Mouse (Mus musculus) ovary, adult 2 months (tissue): ENCODE data around the gene Pram1. TPM values are rescaled to one million over a fixed set of nuclear protein-coding genes. Genes with fewer than 3 reads are reported as not detected.

Experiments
- polyA plus RNA-seq: library from polyadenylated mRNA; depleted of rRNA; stranded (reverse); fragments of >200 nt; gene quantifications from 2 replicates; pipeline ENCODE4 v1.2.3, GENCODE M21; 2012; rRNA removed

Pram1 gene
- polyA plus RNA-seq = 1.1 and 1.4 TPM in 2 replicates

DNA sequence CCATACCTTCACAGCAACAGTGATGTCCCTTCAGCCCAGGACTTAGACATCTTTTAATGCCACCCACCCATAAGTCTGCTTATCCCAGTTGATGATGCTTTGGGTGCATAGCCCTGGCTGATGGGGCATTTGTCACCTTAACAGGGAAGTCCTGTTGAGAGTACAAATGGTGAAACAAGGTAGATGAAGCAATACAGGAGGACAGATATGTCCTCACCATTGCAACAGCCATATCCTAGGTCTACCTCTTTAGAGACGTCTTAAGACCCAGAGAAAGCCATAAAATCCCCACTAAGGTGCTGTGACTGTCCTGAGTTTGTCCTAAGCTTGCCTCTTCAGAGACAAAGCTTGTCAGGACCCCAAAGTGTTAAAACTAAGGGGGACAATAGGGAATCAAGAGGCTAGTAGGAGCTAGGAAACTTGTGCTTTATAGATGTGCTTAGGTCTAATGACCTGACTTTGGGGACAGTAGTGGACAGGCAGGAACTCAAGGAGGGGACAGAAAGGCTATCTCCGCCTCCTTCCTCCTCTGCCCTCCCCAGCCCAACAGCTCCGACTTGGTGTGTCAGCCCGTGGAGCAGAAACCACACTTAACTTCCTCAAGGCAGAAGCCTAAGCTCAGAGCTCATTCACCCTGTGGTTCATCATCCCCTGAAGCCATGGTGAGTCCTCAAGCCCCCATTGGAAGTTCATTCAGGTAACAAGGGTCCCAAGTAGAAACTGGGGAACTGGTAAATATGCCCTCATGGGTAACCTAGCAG is at the start of gene Pram1:
Gene Pram1 (plus strand): TSS at position 541 of the 761 bp plus-strand sequence.

DNA sequence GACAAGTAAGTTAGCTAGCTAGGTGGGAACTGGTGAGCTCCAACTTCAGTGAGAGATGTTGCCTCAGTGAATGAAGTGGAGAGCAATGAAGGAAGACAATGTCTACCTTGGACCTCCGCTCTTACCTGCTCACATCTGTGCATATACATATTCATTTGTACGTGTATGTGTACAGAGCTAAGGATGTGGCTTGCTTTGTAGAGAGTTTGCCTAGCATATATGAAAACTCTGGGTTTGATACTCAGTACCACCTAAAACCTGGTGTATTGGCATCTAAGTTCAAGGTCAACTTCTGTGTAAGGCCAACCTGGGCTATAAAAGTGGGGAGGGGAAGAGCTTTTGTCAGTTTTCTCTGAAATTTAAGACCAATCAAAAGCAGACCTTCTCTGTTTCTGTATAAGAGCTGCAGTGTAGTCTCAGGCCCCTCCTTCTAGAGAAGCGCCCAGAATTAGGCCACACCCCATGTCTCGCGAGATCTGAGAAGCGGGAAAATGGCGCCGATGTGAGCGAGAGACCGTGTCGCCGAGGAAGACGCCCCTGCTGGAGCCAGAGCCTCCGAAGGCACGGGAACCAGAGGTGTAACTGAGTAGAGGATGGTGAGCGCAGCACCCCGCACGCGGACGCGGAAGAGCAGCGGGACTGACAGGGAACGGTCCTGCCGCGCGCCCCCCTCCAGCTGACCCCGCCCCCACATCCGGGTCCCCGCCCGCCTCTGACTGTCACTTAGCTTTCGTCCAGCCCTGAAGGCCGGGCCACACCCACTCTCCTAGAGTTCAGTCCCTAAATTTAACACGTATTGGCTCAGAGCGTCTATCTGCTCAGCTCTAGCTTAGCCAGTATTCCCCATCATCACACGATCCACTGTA is 9.0 kb upstream of the Pram1 start, which contains the start of gene Zfp414:
Gene Zfp414 (plus strand): TSS at position 470 of the 866 bp plus-strand sequence.

GRCm38 (mm10) chr17:33686760-33687159 is 48.9 kb downstream of the Pram1 start, which contains the start of gene Hnrnpm:
TSS of gene Hnrnpm (minus strand) at chr17:33686860.

Other genes with a start within 250 kb of the Pram1 start
- gene Zfp101, start 243.4 kb upstream of the Pram1 start, polyA plus RNA-seq = 1.0 and 1.4 TPM in 2 replicates
- 0.26 and 0.38 TPM in 2 replicates for gene Actl9, start 205.2 kb upstream of the Pram1 start, polyA plus RNA-seq
- 249 and 256 TPM in 2 replicates for gene Adamts10, start 113.9 kb upstream of the Pram1 start, polyA plus RNA-seq
- 5.1 and 5.2 TPM in 2 replicates for gene Myo1f, start 82.3 kb upstream of the Pram1 start, polyA plus RNA-seq
- gene Zfp414, start 9.0 kb upstream of the Pram1 start, polyA plus RNA-seq = 68.7 and 113 TPM in 2 replicates
- gene Hnrnpm, start 48.8 kb downstream of the Pram1 start, polyA plus RNA-seq = 145 and 173 TPM in 2 replicates
- 93.6 and 111 TPM in 2 replicates for gene March2, start 80.6 kb downstream of the Pram1 start, polyA plus RNA-seq
- 589 and 629 TPM in 2 replicates for gene Rab11b, start 122.5 kb downstream of the Pram1 start, polyA plus RNA-seq
- gene Angptl4, start 143.8 kb downstream of the Pram1 start, polyA plus RNA-seq = 133 and 185 TPM in 2 replicates
- gene Kank3, start 172.5 kb downstream of the Pram1 start, polyA plus RNA-seq = 193 and 200 TPM in 2 replicates
- gene Rps28, start 186.5 kb downstream of the Pram1 start, polyA plus RNA-seq = 1,023 and 1,245 TPM in 2 replicates
- 549 and 689 TPM in 2 replicates for gene Ndufa7, start 186.5 kb downstream of the Pram1 start, polyA plus RNA-seq
- gene Cd320, start 205.0 kb downstream of the Pram1 start, polyA plus RNA-seq = 124 and 183 TPM in 2 replicates
- not detected in 2 replicates for gene Gm7029, start 235.8 kb downstream of the Pram1 start, polyA plus RNA-seq